Mouse (Mus musculus): ENCODE measurements around the gene Tex37. TPM values are rescaled to one million over a fixed set of nuclear protein-coding genes. Genes with fewer than 3 reads are reported as not detected.

Tex37 gene
- polyA plus RNA-seq, 1 experiment from 2014 or later: not detected

DNA sequence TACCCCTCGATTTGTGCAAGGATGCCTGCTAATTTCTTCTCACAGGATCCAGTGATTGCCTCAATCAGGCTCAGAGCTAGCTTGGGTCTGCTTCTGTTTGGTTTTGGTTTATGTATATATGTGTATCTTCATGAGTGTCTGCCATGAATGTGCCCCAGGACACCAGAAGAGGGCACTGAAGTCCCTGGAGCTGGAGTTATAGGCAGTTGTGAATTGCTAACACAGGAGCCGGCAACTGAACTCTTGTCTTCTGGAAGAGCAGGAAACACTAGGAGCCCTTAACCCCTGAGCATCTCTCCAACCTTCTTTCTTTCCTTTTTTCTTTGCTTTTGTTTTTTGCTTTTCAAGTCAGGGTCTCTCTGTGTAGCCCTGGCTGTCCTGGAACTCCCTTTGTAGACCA, 13.1 kb upstream of the Tex37 start:
- H3K9ac ChIP-seq (ENCODE audit: low read length): no peak overlapping the region
- DNase-seq (ENCODE audit: low spot score) (no peak), ATAC-seq (ENCODE audit: low FRiP score, low TSS enrichment) (no peak)
- 77% methylated on average over 2 of the region's 2 CpGs for WGBS
- H3K4me1 ChIP-seq (replicated peaks; ENCODE audit: control insufficient read depth, insufficient read depth): no peaks in the 10 kb centered on the region
- no peaks in the 10 kb centered on the region for H3K36me3 ChIP-seq (ENCODE audit: control insufficient read depth, insufficient read depth, low read length)
- H3K9me3 ChIP-seq (ENCODE audit: control insufficient read depth, low read length): no peaks in the 10 kb centered on the region
- no peak for TF ChIP-seq CTCF (IDR thresholded peaks at IDR 0.05; ENCODE audit: low read depth)
- TF ChIP-seq EP300 (optimal IDR thresholded peaks at IDR 0.05): no peak
- H3K27ac ChIP-seq (replicated peaks): no peak overlapping the region
- no peak overlapping the region for H3K4me3 ChIP-seq (ENCODE audit: low read depth, low read length)
- H3K27me3 ChIP-seq (ENCODE audit: control insufficient read depth, insufficient read depth, low read length): no peaks in the 10 kb centered on the region
- no peak overlapping the region for H3K4me2 ChIP-seq (replicated peaks; ENCODE audit: low read depth)

GRCm38 (mm10) chr6:70921274-70922074, 2.7 kb upstream of the Tex37 start:
- no peak overlapping the region for H3K4me3 ChIP-seq (ENCODE audit: low read depth, low read length)

GRCm38 (mm10) chr6:70912396-70912765, 6.3 kb downstream of the Tex37 start:
- H3K4me1 ChIP-seq (replicated peaks; ENCODE audit: control insufficient read depth, insufficient read depth): no peaks in the 10 kb centered on the region
- WGBS: 65% methylated on average over 7 of the region's 7 CpGs
- ATAC-seq (ENCODE audit: low FRiP score, low TSS enrichment): no peak
- DNase-seq (ENCODE audit: low spot score): no peak
- H3K36me3 ChIP-seq (ENCODE audit: control insufficient read depth, insufficient read depth, low read length): no peaks in the 10 kb centered on the region
- H3K27ac ChIP-seq (replicated peaks): no peak overlapping the region
- H3K9ac ChIP-seq (ENCODE audit: low read length): no peak overlapping the region
- H3K27me3 ChIP-seq (ENCODE audit: control insufficient read depth, insufficient read depth, low read length): no peaks in the 10 kb centered on the region
- TF ChIP-seq CTCF (IDR thresholded peaks at IDR 0.05; ENCODE audit: low read depth): no peak
- TF ChIP-seq EP300 (optimal IDR thresholded peaks at IDR 0.05): no peak
- no peak overlapping the region for H3K4me3 ChIP-seq (ENCODE audit: low read depth, low read length)
- no peak overlapping the region for H3K4me2 ChIP-seq (replicated peaks; ENCODE audit: low read depth)
- H3K9me3 ChIP-seq (ENCODE audit: control insufficient read depth, low read length): no peaks in the 10 kb centered on the region

More at GRCm38 (mm10) chr6:70921274-70922074, 2.7 kb upstream of the Tex37 start:
- 0 out of 2 replicates have a peak, but pooled peaks cover 3% of the 10 kb centered on the region for H3K4me1 ChIP-seq (replicated peaks; ENCODE audit: control insufficient read depth, insufficient read depth)
- 9% methylated on average over 22 of the region's 22 CpGs for WGBS
- no peaks in the 10 kb centered on the region for H3K36me3 ChIP-seq (ENCODE audit: control insufficient read depth, insufficient read depth, low read length)
- no peak; the same call in 1 of the 2 replicates for ATAC-seq (ENCODE audit: low FRiP score, low TSS enrichment)
- peak; percentile 55 for DNase-seq (ENCODE audit: low spot score)
- no peak for TF ChIP-seq EP300 (optimal IDR thresholded peaks at IDR 0.05)
- TF ChIP-seq CTCF (IDR thresholded peaks at IDR 0.05; ENCODE audit: low read depth): peak; percentile 84
- H3K4me2 ChIP-seq (replicated peaks; ENCODE audit: low read depth): peak overlapping the region; percentile 38
- H3K27ac ChIP-seq (replicated peaks): no peak overlapping the region
- no peaks in the 10 kb centered on the region for H3K27me3 ChIP-seq (ENCODE audit: control insufficient read depth, insufficient read depth, low read length)
- H3K9ac ChIP-seq (ENCODE audit: low read length): no peak overlapping the region
- no peaks in the 10 kb centered on the region for H3K9me3 ChIP-seq (ENCODE audit: control insufficient read depth, low read length)

GRCm38 (mm10) chr6:70911668-70912395, 6.9 kb downstream of the Tex37 start:
- no peak overlapping the region for H3K27ac ChIP-seq (replicated peaks)
- 11% methylated on average over 20 of the region's 20 CpGs for WGBS
- no peaks in the 10 kb centered on the region for H3K36me3 ChIP-seq (ENCODE audit: control insufficient read depth, insufficient read depth, low read length)
- H3K4me1 ChIP-seq (replicated peaks; ENCODE audit: control insufficient read depth, insufficient read depth): no peaks in the 10 kb centered on the region
- DNase-seq (ENCODE audit: low spot score) (no peak), ATAC-seq (ENCODE audit: low FRiP score, low TSS enrichment) (no peak)
- no peak overlapping the region for H3K9ac ChIP-seq (ENCODE audit: low read length)
- peak overlapping the region; percentile 12; the same call in 1 of the 2 replicates for H3K4me2 ChIP-seq (replicated peaks; ENCODE audit: low read depth)
- no peaks in the 10 kb centered on the region for H3K9me3 ChIP-seq (ENCODE audit: control insufficient read depth, low read length)
- TF ChIP-seq CTCF (IDR thresholded peaks at IDR 0.05; ENCODE audit: low read depth) (no peak), EP300 (optimal IDR thresholded peaks at IDR 0.05) (no peak)
- no peak overlapping the region for H3K4me3 ChIP-seq (ENCODE audit: low read depth, low read length)
- H3K27me3 ChIP-seq (ENCODE audit: control insufficient read depth, insufficient read depth, low read length): no peaks in the 10 kb centered on the region

- no peaks in the 10 kb centered on the region for H3K4me1 ChIP-seq (replicated peaks; ENCODE audit: control insufficient read depth, insufficient read depth)
- H3K27me3 ChIP-seq (ENCODE audit: control insufficient read depth, insufficient read depth, low read length): no peaks in the 10 kb centered on the region
- H3K36me3 ChIP-seq (ENCODE audit: control insufficient read depth, insufficient read depth, low read length): peaks cover 11% of the 10 kb centered on the region; the same call in 1 of the 2 replicates
- TF ChIP-seq EP300 (optimal IDR thresholded peaks at IDR 0.05): no peak
- TF ChIP-seq CTCF (IDR thresholded peaks at IDR 0.05; ENCODE audit: low read depth): no peak
- H3K27ac ChIP-seq (replicated peaks): no peak overlapping the region
- H3K9me3 ChIP-seq (ENCODE audit: control insufficient read depth, low read length): no peaks in the 10 kb centered on the region
- no peak overlapping the region for H3K4me2 ChIP-seq (replicated peaks; ENCODE audit: low read depth)
- no peak for DNase-seq (ENCODE audit: low spot score)
- WGBS: 56% methylated on average over 4 of the region's 4 CpGs
- H3K4me3 ChIP-seq (ENCODE audit: low read depth, low read length): no peak overlapping the region
- H3K9ac ChIP-seq (ENCODE audit: low read length): no peak overlapping the region
- no peak for ATAC-seq (ENCODE audit: low FRiP score, low TSS enrichment)
Observed at GRCm38 (mm10) chr6:70910285-70910684, 8.4 kb downstream of the Tex37 start.

GRCm38 (mm10) chr6:70909572-70909971, 9.2 kb downstream of the Tex37 start:
- WGBS: 91% methylated on average over 7 of the region's 7 CpGs

More at GRCm38 (mm10) chr6:70909572-70909971, 9.2 kb downstream of the Tex37 start:
- H3K4me1 ChIP-seq (replicated peaks; ENCODE audit: control insufficient read depth, insufficient read depth): no peaks in the 10 kb centered on the region
- ATAC-seq (ENCODE audit: low FRiP score, low TSS enrichment): no peak
- no peak for TF ChIP-seq EP300 (optimal IDR thresholded peaks at IDR 0.05)
- no peak for TF ChIP-seq CTCF (IDR thresholded peaks at IDR 0.05; ENCODE audit: low read depth)
- peaks cover 14% of the 10 kb centered on the region; the same call in 1 of the 2 replicates for H3K36me3 ChIP-seq (ENCODE audit: control insufficient read depth, insufficient read depth, low read length)
- no peak for DNase-seq (ENCODE audit: low spot score)
- no peak overlapping the region for H3K4me2 ChIP-seq (replicated peaks; ENCODE audit: low read depth)
- H3K9ac ChIP-seq (ENCODE audit: low read length): no peak overlapping the region
- H3K9me3 ChIP-seq (ENCODE audit: control insufficient read depth, low read length): no peaks in the 10 kb centered on the region
- H3K27ac ChIP-seq (replicated peaks): no peak overlapping the region
- no peaks in the 10 kb centered on the region for H3K27me3 ChIP-seq (ENCODE audit: control insufficient read depth, insufficient read depth, low read length)
- H3K4me3 ChIP-seq (ENCODE audit: low read depth, low read length): no peak overlapping the region

All from stomach, postnatal 0 days (tissue).